Mouse (Mus musculus) T-helper 2 cell (primary cell): ENCODE data around the gene Sap30.

Experiments used
- in situ Hi-C: fragments of 300-600 bp; cut with MboI, MseI; formaldehyde crosslinking; loops from one replicate; pipeline ENCODE4 v1.15.1; 2025; ENCODE audit warnings: high pct_unique_total_duplicates

Gene Sap30

DNA sequence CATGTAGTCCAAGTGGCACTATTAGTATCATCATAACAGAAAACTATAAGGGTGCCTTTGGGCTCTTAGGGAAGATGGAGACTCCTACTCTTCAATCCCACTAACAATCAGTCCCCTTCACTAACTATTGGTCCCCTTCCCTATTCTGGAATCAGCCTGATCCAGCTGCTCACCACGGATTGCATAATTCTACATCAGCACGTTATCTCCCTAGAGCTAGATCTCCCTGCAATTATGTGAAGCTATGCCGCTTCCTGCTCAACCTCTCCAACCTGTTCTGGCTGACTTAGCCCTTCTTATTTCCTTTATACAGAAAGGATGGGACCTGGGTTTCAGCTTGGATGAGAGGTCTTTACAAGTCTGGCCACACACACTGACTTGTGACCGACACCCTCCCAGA lies 44.4 kb downstream of the Sap30 start:
- in situ Hi-C loops, result no loop called here

DNA sequence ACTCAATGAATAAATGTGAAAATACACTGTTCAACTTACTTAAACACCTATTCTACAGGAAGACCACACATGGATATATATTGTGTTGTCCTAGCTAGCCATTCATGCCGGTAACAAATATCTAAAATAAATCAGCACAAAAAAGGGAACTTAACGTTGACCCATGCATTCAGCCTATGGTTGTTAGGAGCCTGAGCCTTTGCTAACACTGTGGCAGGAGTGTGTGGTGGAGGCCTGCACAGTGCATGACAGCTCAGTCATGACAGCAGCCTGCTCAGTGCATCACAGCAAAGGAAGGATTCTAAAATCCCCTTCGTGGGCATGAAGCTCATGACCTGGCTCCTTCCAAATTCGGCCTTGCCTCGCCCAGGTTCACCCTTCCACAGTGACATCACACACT lies 46.1 kb downstream of the Sap30 start:
- in situ Hi-C loops, result no loop called here

DNA sequence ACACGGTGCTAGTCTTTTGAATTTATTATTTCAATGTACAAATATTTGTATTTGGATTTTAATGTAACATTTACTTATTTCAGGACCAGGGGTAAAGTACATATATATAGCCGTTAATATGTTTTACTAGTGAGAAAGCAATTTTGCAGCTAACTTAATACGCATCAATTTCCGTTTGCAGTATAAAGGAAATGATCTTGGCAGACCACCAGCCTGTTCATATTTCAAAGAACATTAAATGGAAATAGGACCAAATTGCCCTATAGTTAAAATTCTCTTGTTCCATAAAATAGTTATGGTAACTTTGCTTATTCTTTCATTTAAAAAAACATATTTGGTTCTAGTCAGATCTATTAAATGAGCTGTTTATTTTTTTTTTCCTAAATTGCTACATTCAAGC lies 46.5 kb downstream of the Sap30 start:
- in situ Hi-C loops, result no loop called here

DNA sequence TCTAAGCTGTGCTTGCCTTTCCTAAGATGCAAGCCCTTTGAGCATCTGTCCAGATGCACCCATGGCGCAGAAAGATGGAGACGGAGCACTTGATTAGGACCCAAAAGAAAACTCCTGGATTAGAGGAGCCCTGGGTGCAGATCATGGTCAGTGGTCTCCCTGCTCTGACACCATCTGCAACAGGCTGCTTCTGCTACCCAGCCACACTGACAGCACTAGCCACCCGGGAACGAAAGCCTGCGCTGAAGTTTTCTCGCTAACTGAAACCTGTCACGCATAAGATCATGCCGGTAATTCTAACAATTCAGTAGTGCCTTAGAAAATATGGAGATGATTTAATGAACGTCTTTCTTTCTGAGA lies 51.2 kb downstream of the Sap30 start:
- in situ Hi-C loops, result loop anchor here (10.0 kb wide), 1 partner anchor 48 kb away; the partner anchor contains the start of gene Sap30

DNA sequence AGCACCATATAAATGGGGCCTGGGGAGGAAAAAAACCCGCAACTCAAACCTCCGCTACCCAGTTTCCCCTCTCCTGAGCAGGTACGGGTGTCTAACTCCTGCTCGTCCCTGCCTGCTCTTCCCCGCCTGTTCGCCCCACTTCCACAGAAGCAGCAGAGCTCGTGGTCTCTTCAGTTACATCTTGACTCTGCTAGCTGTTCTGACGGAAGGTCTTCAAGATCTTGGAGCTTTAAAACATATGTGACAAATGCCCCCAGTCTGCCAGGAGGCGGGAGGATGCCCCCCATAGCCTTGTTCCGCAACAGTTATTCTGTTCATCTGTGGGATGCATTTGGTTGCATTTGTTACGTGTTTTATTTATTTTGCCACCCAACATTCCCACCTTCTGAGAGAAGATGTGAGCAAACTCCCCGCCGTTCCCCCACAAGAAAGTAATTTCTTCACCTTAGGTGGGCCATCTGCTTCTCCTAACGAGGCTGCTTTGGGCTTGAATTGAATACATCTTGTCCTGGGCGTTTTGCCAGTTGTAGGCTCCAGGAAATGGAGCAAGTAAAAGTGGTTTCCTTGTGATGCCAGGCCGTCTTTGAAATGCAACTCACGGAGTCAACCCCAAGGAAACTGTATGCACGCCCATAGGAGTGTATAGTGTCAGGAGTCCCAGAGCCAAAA lies 51.8 kb downstream of the Sap30 start:
- in situ Hi-C loops, result loop anchor here (10.0 kb wide), 1 partner anchor 49 kb away; the partner anchor contains the start of gene Sap30

DNA sequence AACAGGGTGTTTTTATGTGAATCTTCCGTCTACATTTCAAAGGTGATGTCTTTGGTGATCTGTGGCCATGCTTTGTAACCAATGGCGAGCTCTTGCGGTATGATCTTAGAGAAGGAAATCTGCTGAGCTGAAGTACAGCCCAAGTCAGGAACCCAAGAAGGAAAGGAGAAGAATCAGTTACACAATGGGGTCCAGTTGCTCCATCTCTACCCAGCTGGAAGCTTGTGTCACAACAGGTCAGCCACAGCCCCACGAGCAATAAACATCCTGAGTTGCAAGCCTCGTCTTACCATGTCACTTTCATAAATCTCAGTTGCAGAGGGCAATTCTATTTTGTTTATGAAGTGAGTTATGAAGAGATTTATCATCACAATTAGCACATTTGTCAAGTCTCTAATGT lies 54.9 kb downstream of the Sap30 start:
- in situ Hi-C loops, result loop anchor here (5.0 to 10.0 kb wide), 4 partner anchors 52 to 364 kb away; partner anchors contain the start of gene Sap30
